Mouse (Mus musculus) lung, adult 2 months (tissue): ENCODE measurements around the gene Gpd1l.

ENCODE experiments used
- CTCF ChIP-seq: fragments of 200-500 bp; IDR thresholded peaks from 2 replicates; pipeline ENCODE4 v1.5.1; 2011; ENCODE audit warnings: mild to moderate bottlenecking, low read length, control low read depth; ENCODE audit not compliant: insufficient read depth
- POLR2A ChIP-seq: fragments of 200-500 bp; IDR thresholded peaks from 2 replicates; pipeline ENCODE4 v1.6.1; 2011; ENCODE audit warnings: low read depth, mild to moderate bottlenecking, control low read depth, low read length, borderline replicate concordance; ENCODE audit errors: extremely low read depth

DNA sequence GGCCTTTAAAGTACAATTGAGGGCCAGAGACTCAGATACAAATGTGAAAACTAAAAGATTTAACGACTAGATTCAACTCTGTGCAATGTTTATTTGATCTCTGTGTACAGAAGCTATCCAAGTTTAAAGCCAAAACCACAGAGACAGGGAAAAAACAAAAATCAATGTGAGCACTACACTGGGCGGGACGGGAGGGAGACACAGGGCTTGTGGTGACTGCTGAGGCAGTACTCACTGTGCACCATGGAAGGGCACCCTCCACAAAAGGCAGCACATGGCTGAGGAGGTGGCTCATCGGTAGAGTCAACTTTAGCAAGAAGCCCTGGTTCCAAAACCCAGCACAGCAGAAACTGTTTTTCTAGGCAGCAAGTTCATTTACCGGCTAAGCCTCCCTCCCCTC lies 9.3 kb downstream of the Gpd1l start:
- TF ChIP-seq CTCF (no peak), POLR2A (no peak)
